Mouse (Mus musculus) neural tube, embryonic 15.5 days (tissue): ENCODE measurements around the gene Gm12184. TPM values are rescaled to one million over a fixed set of nuclear protein-coding genes. Genes with fewer than 3 reads are reported as not detected.

Experiments used
- ATAC-seq: fragments of 200-750 bp; cut with Nextera tagmentation; 2 replicates; pipeline ENCODE4 v1.8.0; 2017; ENCODE audit warnings: mild to moderate bottlenecking, moderate TSS enrichment, moderate library complexity; ENCODE audit not compliant: low FRiP score
- H3K27ac ChIP-seq: fragments of 300-500 bp; sonication (generic); replicated peaks from 2 replicates; pipeline ENCODE4 v1.5.1; 2015; ENCODE audit warnings: mild to moderate bottlenecking, inconsistent platforms
- H3K27me3 ChIP-seq: fragments of 300-500 bp; sonication (generic); replicated peaks from 2 replicates; pipeline ENCODE4 v1.6.1; 2015; ENCODE audit warnings: inconsistent platforms
- H3K36me3 ChIP-seq: fragments of 300-500 bp; sonication (generic); 2 replicates; pipeline ENCODE4 v1.6.1; 2015; ENCODE audit warnings: inconsistent platforms
- H3K4me1 ChIP-seq: fragments of 300-500 bp; sonication (generic); 2 replicates; pipeline ENCODE4 v1.6.1; 2015; ENCODE audit warnings: inconsistent platforms
- H3K4me2 ChIP-seq: fragments of 300-500 bp; sonication (generic); 2 replicates; pipeline ENCODE4 v1.6.1; 2015; ENCODE audit warnings: inconsistent platforms, mild to moderate bottlenecking, moderate library complexity
- H3K4me3 ChIP-seq: fragments of 300-500 bp; sonication (generic); replicated peaks from 2 replicates; pipeline ENCODE4 v1.5.1; 2015; ENCODE audit warnings: mild to moderate bottlenecking, inconsistent platforms
- H3K9ac ChIP-seq: fragments of 300-500 bp; sonication (generic); replicated peaks from 2 replicates; pipeline ENCODE4 v1.6.1; 2015; ENCODE audit warnings: mild to moderate bottlenecking, inconsistent platforms
- H3K9me3 ChIP-seq: fragments of 300-500 bp; sonication (generic); replicated peaks from 2 replicates; pipeline ENCODE4 v1.6.1; 2016; ENCODE audit warnings: inconsistent platforms
- WGBS: fragments of 180-500 bp; shearing (Covaris S2); methylation state at CpG from one replicate; pipeline ENCODE4 v1.1.7; 2015; ENCODE audit warnings: mixed read lengths; 5-methylcytosine and 5-hydroxymethylcytosine counted together
- polyA plus RNA-seq: library from polyadenylated mRNA; unstranded; fragments of >200 nt; fragmentation: Nextera tagmentation; extraction: Ambion mirVana; gene quantifications from 2 replicates; pipeline ENCODE4 v1.2.1, GENCODE M21; 2015

The Gm12184 gene
- polyA plus RNA-seq, 1 experiment from 2014 or later = 3.3 TPM

DNA sequence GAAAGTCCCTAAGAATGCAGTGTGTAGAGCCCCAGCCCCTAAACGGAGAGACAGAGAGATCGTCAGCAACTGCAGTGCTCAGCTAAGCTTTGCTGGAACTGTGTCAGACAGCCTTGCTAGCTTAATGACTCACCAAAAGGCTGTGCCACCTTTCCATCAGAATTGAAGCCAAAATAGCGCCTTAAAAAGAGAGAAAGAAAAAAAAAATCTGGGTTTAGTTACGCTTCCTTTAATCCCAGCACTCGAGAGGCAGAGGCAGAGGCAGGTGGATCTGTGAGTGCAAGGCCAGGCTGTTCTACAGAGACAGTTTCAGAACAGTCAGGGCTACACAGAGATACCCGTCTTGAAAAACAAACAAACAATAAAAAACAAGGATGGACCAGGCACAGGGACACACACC lies 17.9 kb upstream of the Gm12184 start:
- Histone ChIP-seq H3K9ac (no peak overlapping the region), H3K27me3 (peaks cover 13% of the 10 kb centered on the region), H3K4me3 (no peak overlapping the region), H3K36me3 (no peaks in the 10 kb centered on the region), H3K4me1 (no peaks in the 10 kb centered on the region), H3K27ac (no peak overlapping the region), H3K4me2 (no peak overlapping the region), H3K9me3 (no peaks in the 10 kb centered on the region)
- no peak for ATAC-seq
- 65% methylated on average over 6 of the region's 6 CpGs for WGBS

DNA sequence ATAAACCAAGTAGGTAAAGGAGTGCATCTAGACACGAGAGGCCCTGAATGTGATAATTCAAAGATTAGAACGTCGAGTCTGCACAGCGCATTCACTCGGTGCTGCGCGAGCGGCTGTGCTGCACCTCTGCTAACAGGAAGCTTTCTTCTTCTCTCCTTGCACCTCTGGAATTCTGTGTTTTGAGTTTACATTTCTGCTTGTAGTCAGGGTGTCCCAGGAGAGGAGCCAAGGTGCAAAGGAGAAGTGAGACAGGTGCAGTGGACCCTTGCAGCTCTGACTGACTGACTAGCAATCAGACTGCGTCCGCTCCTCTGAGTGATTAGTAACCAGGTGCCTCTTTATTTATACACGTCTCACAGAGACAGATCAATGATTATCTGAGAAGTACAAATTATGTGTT lies 16.7 kb upstream of the Gm12184 start:
- no peaks in the 10 kb centered on the region for H3K36me3 ChIP-seq
- no peak overlapping the region for H3K4me3 ChIP-seq
- WGBS = 88% methylated on average over 11 of the region's 11 CpGs
- peaks cover 6% of the 10 kb centered on the region for H3K4me1 ChIP-seq
- H3K4me2 ChIP-seq = no peak overlapping the region
- no peaks in the 10 kb centered on the region for H3K9me3 ChIP-seq
- H3K27me3 ChIP-seq = peaks cover 7% of the 10 kb centered on the region; the same call in 1 of the 2 replicates
- no peak overlapping the region for H3K9ac ChIP-seq
- H3K27ac ChIP-seq = no peak overlapping the region
- ATAC-seq = no peak

DNA sequence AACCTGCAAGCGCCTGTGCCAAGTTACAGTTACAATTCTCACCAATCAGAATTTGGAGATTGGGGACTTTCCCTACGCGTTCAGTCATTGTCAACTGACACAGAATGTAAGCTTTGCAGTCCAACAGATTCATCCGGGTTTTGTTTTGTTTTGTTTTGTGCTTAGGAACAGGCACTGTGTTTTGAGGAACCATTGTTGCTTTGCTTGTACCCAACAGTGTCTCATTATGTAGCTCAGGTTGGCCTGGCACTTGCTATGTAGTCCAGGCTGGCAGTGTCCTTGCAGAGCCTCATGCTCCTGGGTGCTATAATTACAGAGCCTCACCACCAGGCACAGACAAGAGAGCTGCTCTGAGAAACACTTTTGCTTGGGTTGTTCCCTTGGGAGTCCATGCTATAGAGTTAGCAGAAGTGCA lies 15.9 kb upstream of the Gm12184 start:
- peaks cover 9% of the 10 kb centered on the region for H3K4me1 ChIP-seq
- 90% methylated on average over 4 of the region's 4 CpGs for WGBS
- no peaks in the 10 kb centered on the region for H3K36me3 ChIP-seq
- ATAC-seq = no peak
- H3K9me3 ChIP-seq = no peaks in the 10 kb centered on the region
- no peak overlapping the region for H3K27ac ChIP-seq
- no peak overlapping the region for H3K4me2 ChIP-seq
- peaks cover 7% of the 10 kb centered on the region; the same call in 1 of the 2 replicates for H3K27me3 ChIP-seq
- no peak overlapping the region for H3K9ac ChIP-seq
- no peak overlapping the region for H3K4me3 ChIP-seq

DNA sequence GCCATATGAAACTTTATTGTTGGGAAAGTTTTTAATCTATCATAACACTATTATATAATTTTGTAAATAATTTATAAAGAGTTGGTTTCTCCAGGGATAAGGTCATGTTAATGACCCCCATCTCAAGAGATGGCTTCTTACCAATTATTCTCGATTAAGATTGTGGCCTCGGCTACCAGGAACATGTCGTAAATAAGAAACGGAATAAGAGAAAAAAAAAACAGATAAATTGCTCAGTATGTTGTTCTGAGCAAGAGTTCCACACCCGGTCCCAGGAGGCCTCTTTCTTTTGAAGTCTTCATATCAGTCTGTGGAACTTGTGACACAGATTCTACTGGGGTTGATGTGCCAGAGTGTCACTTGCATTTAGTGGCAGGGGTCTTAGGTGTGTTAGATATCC lies 14.8 kb upstream of the Gm12184 start:
- Histone ChIP-seq H3K4me1 (peaks cover 15% of the 10 kb centered on the region), H3K27ac (no peak overlapping the region), H3K9ac (no peak overlapping the region), H3K9me3 (no peaks in the 10 kb centered on the region), H3K4me3 (no peak overlapping the region), H3K4me2 (no peak overlapping the region), H3K36me3 (no peaks in the 10 kb centered on the region), H3K27me3 (peaks cover 7% of the 10 kb centered on the region; the same call in 1 of the 2 replicates)
- WGBS = 82% methylated on average over 5 of the region's 5 CpGs
- ATAC-seq = no peak

DNA sequence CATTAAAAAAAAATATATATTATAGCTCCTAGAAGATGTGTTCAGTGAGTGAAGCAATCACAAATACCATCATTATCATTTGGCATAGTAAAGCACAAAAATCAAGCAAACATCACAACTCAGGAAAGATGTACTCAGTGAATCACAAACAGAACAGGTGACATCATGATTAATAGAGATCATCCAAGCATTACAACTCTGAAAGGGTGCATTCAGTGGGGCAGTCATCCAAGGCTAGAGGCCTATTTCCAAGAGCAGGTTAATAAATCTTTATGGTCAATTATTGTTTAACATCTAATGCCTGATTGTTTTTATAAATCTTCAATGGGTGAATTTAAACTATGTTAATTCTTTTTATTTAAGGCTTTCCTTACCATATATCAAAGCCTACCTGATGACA lies 14.3 kb upstream of the Gm12184 start:
- no peak for ATAC-seq
- Histone ChIP-seq H3K4me1 (peaks cover 15% of the 10 kb centered on the region), H3K36me3 (no peaks in the 10 kb centered on the region), H3K4me2 (no peak overlapping the region), H3K9me3 (no peaks in the 10 kb centered on the region), H3K27me3 (peaks cover 7% of the 10 kb centered on the region; the same call in 1 of the 2 replicates), H3K9ac (no peak overlapping the region), H3K27ac (no peak overlapping the region), H3K4me3 (no peak overlapping the region)

DNA sequence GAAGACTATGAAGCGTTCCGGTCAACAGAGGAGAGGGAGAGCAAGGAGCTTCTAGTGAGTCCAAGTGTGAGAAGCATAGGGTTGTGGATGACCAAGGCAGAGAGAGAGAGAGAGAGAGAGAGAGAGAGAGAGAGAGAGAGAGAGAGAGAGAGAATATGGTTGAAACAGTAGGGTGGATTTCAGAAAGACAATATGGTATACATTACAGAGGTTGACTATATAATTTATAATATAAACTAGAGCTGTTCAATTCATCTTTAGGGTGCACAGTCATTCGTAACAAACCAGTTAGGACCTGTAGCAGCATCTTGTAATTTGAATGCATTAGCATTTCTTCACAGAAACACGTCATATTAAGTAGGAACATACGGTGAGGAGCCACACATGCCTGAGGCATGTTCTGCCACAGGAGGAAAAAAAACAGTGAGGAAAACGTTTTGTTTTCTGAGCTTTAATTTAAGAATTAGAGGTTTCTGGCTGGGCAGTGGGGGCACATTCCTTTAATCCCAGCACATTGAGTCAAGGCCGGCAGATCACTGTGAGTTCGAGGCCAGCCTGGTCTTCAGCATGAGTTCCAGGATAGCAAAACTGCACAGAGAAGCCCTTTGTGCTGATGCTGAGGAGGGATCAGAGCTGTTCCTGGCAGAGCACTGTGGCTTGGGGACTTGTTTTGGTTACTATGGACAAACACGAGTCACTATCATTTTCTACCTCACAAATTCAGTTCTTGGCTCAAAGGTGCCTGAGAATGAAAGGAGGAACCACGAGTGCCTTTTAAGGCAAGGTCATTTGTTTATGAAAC lies 12.6 kb upstream of the Gm12184 start:
- Histone ChIP-seq H3K36me3 (no peaks in the 10 kb centered on the region), H3K4me1 (peaks cover 15% of the 10 kb centered on the region), H3K9me3 (no peaks in the 10 kb centered on the region), H3K9ac (0 out of 2 replicates have a peak overlapping the region, but pooled peaks have one; percentile 75), H3K27ac (no peak overlapping the region), H3K4me2 (peak overlapping the region; percentile 78), H3K4me3 (peak overlapping the region; percentile 93), H3K27me3 (peaks cover 7% of the 10 kb centered on the region)
- 71% methylated on average over 10 of the region's 10 CpGs for WGBS
- ATAC-seq = no peak

DNA sequence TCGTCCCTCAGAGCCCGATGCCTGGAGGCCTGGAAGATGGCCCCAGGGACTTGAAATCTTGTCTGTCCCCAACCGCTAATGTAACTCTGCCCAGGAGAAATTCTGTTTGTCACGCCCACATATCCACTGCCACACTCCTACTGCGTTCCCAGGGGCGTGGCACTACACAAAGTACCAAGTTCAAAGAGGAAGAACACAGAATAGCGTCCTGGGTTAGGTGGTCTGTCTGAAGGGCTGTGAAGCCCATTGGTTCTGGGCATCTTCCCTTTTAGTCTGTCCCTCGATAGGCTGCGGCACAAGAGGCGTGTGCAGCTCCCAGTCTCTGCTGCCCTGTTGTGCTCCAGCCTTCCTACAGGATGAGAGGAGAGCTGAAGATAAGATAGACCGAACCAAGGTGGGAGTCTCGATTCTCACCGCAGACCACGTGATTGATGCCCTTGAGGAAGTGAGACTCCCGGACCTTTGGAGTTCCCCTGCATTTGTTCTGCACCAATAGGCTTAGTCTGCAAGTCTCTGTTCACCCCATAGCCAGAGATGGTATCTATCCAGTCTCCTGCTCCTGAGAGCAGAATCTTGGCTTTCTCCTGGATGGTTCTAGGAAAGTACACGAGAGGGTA lies 11.8 kb upstream of the Gm12184 start:
- H3K27ac ChIP-seq = peak overlapping the region; percentile 76

DNA sequence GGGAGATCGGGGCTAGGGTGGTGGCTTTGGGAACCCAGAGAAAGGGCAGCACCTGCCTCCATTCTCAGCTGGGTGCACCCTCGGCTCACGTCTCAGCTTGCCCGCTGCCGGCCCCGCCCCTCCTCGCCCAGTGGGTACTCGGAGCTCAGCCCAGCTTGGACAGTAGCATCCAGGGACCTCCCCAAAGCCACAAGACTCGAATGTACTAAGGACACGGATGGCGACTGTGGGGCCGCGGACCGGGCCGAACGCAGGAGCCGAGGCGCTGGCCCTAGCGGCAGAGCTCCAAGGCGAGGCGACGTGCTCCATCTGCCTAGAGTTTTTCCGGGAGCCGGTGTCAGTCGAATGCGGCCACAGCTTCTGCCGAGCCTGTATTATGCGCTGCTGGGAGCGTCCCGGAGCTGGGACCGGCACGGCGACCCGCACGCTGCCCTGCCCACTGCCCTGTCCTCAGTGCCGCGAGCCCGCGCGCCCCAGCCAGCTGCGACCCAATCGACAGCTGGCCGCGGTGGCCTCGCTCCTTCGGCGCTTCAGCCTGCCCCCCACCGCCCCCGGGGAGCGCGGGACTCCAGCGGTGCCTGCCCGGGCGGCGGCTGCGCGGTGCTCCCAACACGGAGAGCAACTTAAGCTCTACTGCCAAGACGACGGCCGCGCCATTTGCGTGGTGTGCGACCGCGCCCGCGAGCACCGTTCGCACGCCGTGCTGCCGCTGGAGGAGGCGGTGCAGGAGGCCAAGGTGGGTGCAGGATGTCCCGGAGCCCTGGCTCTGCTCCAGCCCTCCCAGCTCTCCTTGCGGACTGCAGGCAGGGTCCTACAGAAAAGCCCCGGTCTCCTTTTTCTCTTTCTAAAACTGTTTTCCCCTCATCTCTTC lies 11.1 kb upstream of the Gm12184 start:
- Histone ChIP-seq H3K4me3 (peak overlapping the region; percentile 93), H3K9me3 (no peaks in the 10 kb centered on the region), H3K4me1 (peaks cover 15% of the 10 kb centered on the region), H3K27ac (peak overlapping the region; percentile 76), H3K27me3 (peaks cover 7% of the 10 kb centered on the region), H3K9ac (peak overlapping the region; percentile 75), H3K4me2 (peak overlapping the region; percentile 78), H3K36me3 (no peaks in the 10 kb centered on the region)
- peak; percentile 22; the same call in 1 of the 2 replicates for ATAC-seq
- under 1% methylated on average over 77 of the region's 77 CpGs for WGBS

More for the DNA sequence above, 11.8 kb upstream of the Gm12184 start:
- Histone ChIP-seq H3K9me3 (no peaks in the 10 kb centered on the region), H3K27me3 (peaks cover 7% of the 10 kb centered on the region), H3K4me2 (peak overlapping the region; percentile 78), H3K4me1 (peaks cover 15% of the 10 kb centered on the region), H3K36me3 (no peaks in the 10 kb centered on the region), H3K4me3 (peak overlapping the region; percentile 93), H3K9ac (peak overlapping the region; percentile 75)
- 3% methylated on average over 16 of the region's 16 CpGs for WGBS
- 0 out of 2 replicates have a peak, but pooled peaks have one; percentile 7 for ATAC-seq

DNA sequence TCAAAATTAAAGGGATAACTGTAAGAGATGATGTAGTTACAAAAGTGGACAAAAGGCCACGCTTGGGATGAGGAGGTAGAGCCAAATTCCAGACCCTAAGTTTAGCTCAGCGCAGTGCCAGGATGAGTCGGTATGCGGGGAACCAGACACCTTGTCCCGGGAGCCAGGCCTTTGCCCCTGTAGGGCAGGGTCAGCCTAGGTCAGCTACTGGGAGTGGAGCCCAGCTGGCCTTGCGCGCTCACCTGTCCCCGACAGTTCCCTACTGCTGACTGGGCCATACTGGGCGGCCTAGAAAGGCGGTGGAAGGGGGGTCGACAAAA lies 10.5 kb upstream of the Gm12184 start:
- peaks cover 15% of the 10 kb centered on the region for H3K4me1 ChIP-seq
- H3K27me3 ChIP-seq = peaks cover 7% of the 10 kb centered on the region
- no peaks in the 10 kb centered on the region for H3K9me3 ChIP-seq
- H3K27ac ChIP-seq = peak overlapping the region; percentile 76; the same call in 1 of the 2 replicates
- peak overlapping the region; percentile 93 for H3K4me3 ChIP-seq
- WGBS = 9% methylated on average over 11 of the region's 11 CpGs
- peak overlapping the region; percentile 78 for H3K4me2 ChIP-seq
- no peak for ATAC-seq
- peak overlapping the region; percentile 75 for H3K9ac ChIP-seq
- no peaks in the 10 kb centered on the region for H3K36me3 ChIP-seq

DNA sequence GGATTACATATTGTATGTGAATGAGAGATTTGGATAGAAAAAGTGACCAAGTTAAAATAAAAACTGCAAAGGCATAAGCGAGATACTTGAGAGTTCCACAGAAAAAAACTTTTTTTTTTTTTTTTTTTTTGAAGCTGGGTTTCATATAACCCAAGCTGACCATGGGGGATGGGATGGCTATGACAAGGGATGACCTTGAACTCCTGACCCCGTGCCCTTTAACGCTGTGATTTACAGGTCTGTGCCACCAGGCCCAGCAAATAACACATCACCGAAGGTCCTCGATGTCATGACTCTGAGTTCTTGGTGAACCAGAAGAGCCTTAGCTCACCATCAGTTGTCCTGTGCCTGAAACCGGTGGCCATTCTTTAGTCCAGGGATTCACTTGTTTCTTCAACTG lies 9.5 kb upstream of the Gm12184 start:
- Histone ChIP-seq H3K27ac (no peak overlapping the region), H3K4me2 (no peak overlapping the region), H3K36me3 (no peaks in the 10 kb centered on the region), H3K4me1 (peaks cover 15% of the 10 kb centered on the region), H3K9me3 (no peaks in the 10 kb centered on the region), H3K4me3 (no peak overlapping the region), H3K9ac (no peak overlapping the region), H3K27me3 (peaks cover 7% of the 10 kb centered on the region)
- WGBS = 72% methylated on average over 6 of the region's 6 CpGs
- no peak for ATAC-seq
